Mouse (Mus musculus): Measurements from ENCODE around the gene Cyp27a1.

DNA sequence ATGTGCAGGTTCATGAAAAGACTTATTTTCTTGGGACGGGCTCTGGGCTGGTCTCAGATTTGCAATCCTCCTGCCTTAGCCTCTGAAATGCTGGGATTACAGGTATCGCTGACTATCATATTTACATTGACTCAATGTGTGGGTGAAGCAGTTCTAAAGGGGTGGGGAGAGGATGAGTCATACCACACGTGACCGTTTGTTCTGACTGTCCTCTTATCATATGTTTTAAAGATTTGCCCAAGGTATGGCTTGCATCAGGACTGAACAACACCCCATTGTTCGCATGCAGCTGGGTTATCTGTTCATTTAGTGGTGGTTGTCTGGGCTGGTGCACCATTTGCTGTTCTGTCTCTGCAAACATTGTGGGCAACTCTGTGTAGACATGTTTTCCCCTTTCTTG lies 13.3 kb downstream of the Cyp27a1 start:
- TF ChIP-seq ZNF384 (IDR thresholded peaks at IDR 0.05; ENCODE audit: low read depth, low read length) = no peak
- TF ChIP-seq CHD2 (IDR thresholded peaks at IDR 0.05; ENCODE audit: low read depth, low read length) = no peak
- no peak for TF ChIP-seq ZC3H11A (IDR thresholded peaks at IDR 0.05; ENCODE audit: borderline replicate concordance, low read depth, low read length)
- TF ChIP-seq MAFK (IDR thresholded peaks at IDR 0.05; ENCODE audit: insufficient read depth, low read depth, low read length) = no peak
- no peak for TF ChIP-seq HCFC1 (IDR thresholded peaks at IDR 0.05; ENCODE audit: borderline replicate concordance, insufficient read depth, low read length)

Data from ES-E14 (cell line).